Mouse (Mus musculus): ENCODE results near the gene Gm11214.

The Gm11214 gene

DNA sequence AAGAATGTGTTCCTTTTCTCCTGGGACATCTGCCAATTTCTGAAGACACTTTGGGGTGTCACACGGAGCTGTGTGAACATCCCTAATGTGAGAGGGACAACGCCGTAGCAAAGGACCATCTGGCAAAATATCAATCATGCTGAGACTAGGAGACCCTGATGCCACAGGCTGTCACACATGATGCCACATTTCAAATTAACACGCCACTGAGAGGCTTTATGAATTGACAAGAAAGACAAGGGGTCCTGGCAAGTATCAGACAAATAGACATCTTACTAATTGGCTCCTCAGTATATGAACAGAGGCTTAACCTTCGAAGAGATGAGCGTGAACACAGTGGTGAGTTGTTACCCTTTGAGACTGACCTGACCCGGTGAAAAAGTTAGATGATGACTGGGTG is 2.6 kb upstream of the Gm11214 start:
- in situ Hi-C loops (cut with MboI; ENCODE audit: low sequenced_read_pairs) = no loop called here

DNA sequence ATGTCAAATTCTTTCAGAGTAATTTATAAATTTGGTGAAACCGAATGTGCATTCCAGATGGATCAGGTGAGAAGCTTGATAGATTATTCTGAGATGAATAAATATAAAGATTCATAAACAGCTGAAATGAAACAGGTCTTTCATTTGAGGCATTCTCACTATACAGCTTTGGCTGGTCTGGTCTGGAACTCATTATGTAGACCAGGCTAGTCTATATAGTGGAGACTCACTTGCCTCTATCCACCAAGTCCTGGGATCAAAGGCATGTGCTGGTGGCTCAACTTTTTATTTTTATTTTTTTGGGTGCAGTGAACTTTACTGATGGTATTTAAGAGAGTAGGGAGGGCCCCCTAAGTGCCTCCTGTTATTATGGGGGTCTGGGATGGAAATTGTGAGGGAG is 1.3 kb downstream of the Gm11214 start:
- in situ Hi-C loops (cut with MboI; ENCODE audit: low sequenced_read_pairs) = no loop called here

- in situ Hi-C loops (cut with MboI; ENCODE audit: low sequenced_read_pairs) = no loop called here
Observed at GRCm38 (mm10) chr4:63661426-63661825, 1.8 kb downstream of the Gm11214 start.

DNA sequence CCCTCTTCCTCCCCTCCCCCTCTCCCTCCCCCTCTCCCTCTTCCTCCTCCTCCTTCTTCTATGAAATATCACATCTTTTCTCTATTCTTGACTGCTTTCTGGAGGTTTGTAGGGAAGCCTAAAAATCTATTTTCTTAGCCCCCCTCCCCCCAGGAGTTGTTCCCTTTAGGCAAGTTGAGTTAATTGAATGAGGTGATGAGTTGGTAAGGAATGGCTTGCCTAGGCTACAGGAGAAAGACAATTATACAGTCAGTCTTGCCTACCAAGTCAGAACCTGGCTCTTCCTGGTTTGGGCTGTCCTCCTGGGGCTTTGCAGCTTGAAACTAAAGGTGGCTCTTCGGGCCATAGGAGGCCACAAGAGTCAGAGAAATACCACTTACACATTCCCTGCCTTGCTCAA is 3.4 kb downstream of the Gm11214 start:
- in situ Hi-C loops (cut with MboI; ENCODE audit: low sequenced_read_pairs) = no loop called here

- in situ Hi-C loops (cut with MboI; ENCODE audit: low sequenced_read_pairs) = no loop called here
Observed at GRCm38 (mm10) chr4:63659086-63659485, 4.1 kb downstream of the Gm11214 start.

GRCm38 (mm10) chr4:63654381-63654780 is 8.8 kb downstream of the Gm11214 start:
- in situ Hi-C loops (cut with MboI; ENCODE audit: low sequenced_read_pairs) = no loop called here

- in situ Hi-C loops (cut with MboI; ENCODE audit: low sequenced_read_pairs) = no loop called here
Observed at GRCm38 (mm10) chr4:63643956-63644726, 19.0 kb downstream of the Gm11214 start.

DNA sequence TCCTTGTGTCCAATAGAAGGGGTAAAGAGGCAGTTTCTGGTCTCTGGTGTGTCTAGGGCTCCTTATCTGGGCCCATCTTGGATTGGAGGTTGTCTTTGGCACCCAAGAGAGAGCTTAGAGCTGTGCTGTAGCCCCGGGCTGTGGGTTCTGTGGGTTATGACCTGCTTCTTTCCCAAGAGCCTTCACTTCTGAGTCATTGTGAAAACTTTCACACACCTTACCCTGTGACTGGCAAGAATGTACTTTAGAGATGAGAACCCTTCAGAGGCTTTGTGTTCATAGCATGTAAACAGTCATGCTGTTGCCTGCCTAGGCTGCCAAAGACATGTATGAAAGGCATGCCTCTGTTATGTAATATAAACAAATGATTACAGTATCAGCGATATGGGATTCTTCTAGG is 23.3 kb downstream of the Gm11214 start:
- in situ Hi-C loops (cut with MboI; ENCODE audit: low sequenced_read_pairs) = no loop called here

DNA sequence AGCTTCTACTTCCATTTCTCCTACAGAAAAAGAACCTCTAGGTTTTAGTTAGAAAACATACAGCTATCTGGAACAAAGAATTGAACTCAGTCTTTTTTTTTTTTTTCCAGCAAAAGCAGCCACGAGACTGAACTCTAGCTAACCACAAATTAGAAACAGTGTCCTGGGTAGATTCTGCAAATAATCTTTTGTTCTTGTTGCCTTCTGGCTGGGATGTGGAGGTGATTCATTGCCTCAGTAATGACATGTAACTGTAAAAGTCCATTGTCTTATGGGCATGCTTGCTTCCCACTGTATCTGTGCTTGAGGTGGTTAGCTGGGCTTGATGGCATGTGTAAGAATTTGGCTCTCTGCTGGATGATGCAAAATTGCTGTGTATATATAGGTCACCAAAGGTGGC is 24.6 kb downstream of the Gm11214 start:
- in situ Hi-C loops (cut with MboI; ENCODE audit: low sequenced_read_pairs) = no loop called here

GRCm38 (mm10) chr4:63633181-63633580 is 30.0 kb downstream of the Gm11214 start:
- in situ Hi-C loops (cut with MboI; ENCODE audit: low sequenced_read_pairs) = no loop called here

GRCm38 (mm10) chr4:63627111-63627510 is 36.1 kb downstream of the Gm11214 start:
- in situ Hi-C loops (cut with MboI; ENCODE audit: low sequenced_read_pairs) = no loop called here

- in situ Hi-C loops (cut with MboI; ENCODE audit: low sequenced_read_pairs) = no loop called here
Observed at GRCm38 (mm10) chr4:63625563-63626080, 37.6 kb downstream of the Gm11214 start.

- in situ Hi-C loops (cut with MboI; ENCODE audit: low sequenced_read_pairs) = no loop called here
Observed at GRCm38 (mm10) chr4:63622378-63622835, 40.8 kb downstream of the Gm11214 start, which contains the start of gene Tex48. Tex48 (minus strand) TSS chr4:63622428.

GRCm38 (mm10) chr4:63621861-63622260 is 41.3 kb downstream of the Gm11214 start:
- in situ Hi-C loops (cut with MboI; ENCODE audit: low sequenced_read_pairs) = no loop called here
